Mouse (Mus musculus) embryonic stem cell, embryonic (primary cell): ENCODE data around the gene Parl.

Experiments used
- CTCF ChIA-PET, 4 experiments: fragments of 300-600 bp in 2 of 4; fragments of 350-600 bp in 2 of 4; sonication (Branson Sonifier 250); formaldehyde crosslinking; loops; one replicate each; lab custom pipeline; 2022; ENCODE audit warnings: inconsistent platforms in 2 of 4; lab: Charles Lee
- POLR2A ChIA-PET, 4 experiments: fragments of 300-600 bp in 2 of 4; fragments of 350-600 bp in 2 of 4; sonication (Branson Sonifier 250); formaldehyde crosslinking; loops; one replicate each; lab custom pipeline; 2022; ENCODE audit warnings: antibody characterized with exemption in 4 of 4, inconsistent platforms in 1 of 4; lab: Charles Lee

The Parl gene

GRCm38 (mm10) chr16:20301770-20302649 lies at the start of gene Parl:
Parl (minus strand) TSS chr16:20302387.
- ChIA-PET POLR2A (interaction anchor here in 3 of 4 experiments (0.6 to 1.9 kb wide), 39 partner anchors 9 to 1359 kb away, joined by 3 to 9 read pairs (median 4); partner anchors contain the start of genes Eif2b5 (in 2 of the 3), Cyp2ab1 (in 1 of the 3) and Map6d1 (in 1 of the 3)), CTCF (interaction anchor here in 3 of 4 experiments (0.5 to 1.8 kb wide), 18 partner anchors 9 to 579 kb away, joined by 3 to 7 read pairs (median 4); partner anchors contain the start of gene Yeats2 (in 1 of the 3))

GRCm38 (mm10) chr16:20345464-20345863 lies 43.3 kb upstream of the Parl start:
- ChIA-PET POLR2A (interaction anchor here in 2 of 4 experiments (0.7 to 1.4 kb wide), 9 partner anchors 11 to 156 kb away, joined by 3 to 6 read pairs (median 3); no protein-coding TSS in a partner anchor), CTCF (interaction anchor here in 1 of 4 experiments (0.8 kb wide), 1 partner anchor 48 kb away, joined by 3 read pairs; no protein-coding TSS in a partner anchor)

- POLR2A ChIA-PET: interaction anchor here in 2 of 4 experiments (0.6 to 1.7 kb wide), 7 partner anchors 10 to 159 kb away, joined by 3 to 4 read pairs (median 4); partner anchors contain the start of gene Eif2b5 (in 1 of the 2)
- CTCF ChIA-PET: interaction anchor here in 1 of 4 experiments (0.6 kb wide), 1 partner anchor 15 kb away, joined by 3 read pairs; no protein-coding TSS in a partner anchor
Observed at GRCm38 (mm10) chr16:20338616-20339015, 36.4 kb upstream of the Parl start.

GRCm38 (mm10) chr16:20334918-20335317 lies 32.7 kb upstream of the Parl start:
- ChIA-PET POLR2A (interaction anchor here in 3 of 4 experiments (0.6 to 1.5 kb wide), 3 partner anchors 26 to 163 kb away, joined by 3 to 4 read pairs (median 4); no protein-coding TSS in a partner anchor), CTCF (no interaction called here)

- ChIA-PET POLR2A (interaction anchor here in 2 of 4 experiments (1.1 to 1.7 kb wide), 4 partner anchors 11 to 81 kb away, joined by 3 to 4 read pairs (median 4); no protein-coding TSS in a partner anchor), CTCF (no interaction called here)
Observed at GRCm38 (mm10) chr16:20328306-20328705, 26.1 kb upstream of the Parl start.

- CTCF ChIA-PET: no interaction called here
- POLR2A ChIA-PET: interaction anchor here in 3 of 4 experiments (0.7 to 1.9 kb wide), 6 partner anchors 8 to 37 kb away, joined by 3 to 4 read pairs (median 3); partner anchors contain the start of gene Parl (in 1 of the 3)
Observed at GRCm38 (mm10) chr16:20325286-20325685, 23.1 kb upstream of the Parl start, which contains the start of gene Cyp2ab1. Cyp2ab1 (minus strand) TSS chr16:20325404.

GRCm38 (mm10) chr16:20323907-20324306 lies 21.7 kb upstream of the Parl start:
- ChIA-PET POLR2A (interaction anchor here in 3 of 4 experiments (0.6 to 2.2 kb wide), 12 partner anchors 8 to 233 kb away, joined by 3 to 5 read pairs (median 3); partner anchors contain the start of gene Parl (in 1 of the 3)), CTCF (interaction anchor here in 2 of 4 experiments (0.6 to 1.5 kb wide), 3 partner anchors 14 to 115 kb away, joined by 3 to 6 read pairs (median 5); no protein-coding TSS in a partner anchor)

- CTCF ChIA-PET: interaction anchor here in 2 of 4 experiments (0.6 to 1.5 kb wide), 3 partner anchors 55 to 158 kb away, joined by 3 to 5 read pairs (median 4); no protein-coding TSS in a partner anchor
- POLR2A ChIA-PET: interaction anchor here in 3 of 4 experiments (0.5 to 2.2 kb wide), 11 partner anchors 10 to 157 kb away, joined by 3 to 5 read pairs (median 4); partner anchors contain the start of gene Parl (in 1 of the 3)
Observed at GRCm38 (mm10) chr16:20322274-20322673, 20.1 kb upstream of the Parl start.

- POLR2A ChIA-PET: interaction anchor here in 2 of 4 experiments (0.6 to 1.5 kb wide), 16 partner anchors 12 to 356 kb away, joined by 3 to 8 read pairs (median 3); partner anchors contain the start of genes Abcc5 (in 1 of the 2) and Dvl3 (in 1 of the 2)
- CTCF ChIA-PET: interaction anchor here in 2 of 4 experiments (0.7 to 1.1 kb wide), 3 partner anchors 15 to 460 kb away, joined by 3 to 5 read pairs (median 3); no protein-coding TSS in a partner anchor
Observed at GRCm38 (mm10) chr16:20316770-20317169, 14.6 kb upstream of the Parl start.

GRCm38 (mm10) chr16:20315266-20315665 lies 13.1 kb upstream of the Parl start:
- CTCF ChIA-PET: no interaction called here
- POLR2A ChIA-PET: interaction anchor here in 3 of 4 experiments (0.8 to 1.6 kb wide), 5 partner anchors 10 to 388 kb away, joined by 3 to 5 read pairs (median 4); partner anchors contain the start of gene Parl (in 1 of the 3)

- ChIA-PET POLR2A (interaction anchor here in 2 of 4 experiments (0.6 to 2.2 kb wide), 8 partner anchors 8 to 1626 kb away, joined by 3 to 8 read pairs (median 3); partner anchors contain the start of genes Abcc5 (in 1 of the 2) and Eif2b5 (in 1 of the 2)), CTCF (interaction anchor here in 1 of 4 experiments (1.3 kb wide), 2 partner anchors 9 to 10 kb away, joined by 3 read pairs; partner anchors contain the start of gene Parl)
Observed at GRCm38 (mm10) chr16:20312272-20312671, 10.1 kb upstream of the Parl start.

GRCm38 (mm10) chr16:20300076-20300475 lies 2.1 kb downstream of the Parl start:
- ChIA-PET POLR2A (interaction anchor here in 1 of 4 experiments (0.6 to 1.1 kb wide), 2 partner anchors 8 to 60 kb away, joined by 3 read pairs; no protein-coding TSS in a partner anchor), CTCF (no interaction called here)

GRCm38 (mm10) chr16:20280238-20280637 lies 21.9 kb downstream of the Parl start:
- CTCF ChIA-PET: interaction anchor here in 1 of 4 experiments (0.7 kb wide), 1 partner anchor 67 kb away, joined by 3 read pairs; no protein-coding TSS in a partner anchor
- POLR2A ChIA-PET: interaction anchor here in 3 of 4 experiments (0.7 to 1.6 kb wide), 8 partner anchors 10 to 218 kb away, joined by 3 to 6 read pairs (median 4); no protein-coding TSS in a partner anchor

GRCm38 (mm10) chr16:20279395-20279794 lies 22.8 kb downstream of the Parl start:
- ChIA-PET POLR2A (interaction anchor here in 1 of 4 experiments (1.6 kb wide), 1 partner anchor 22 kb away, joined by 6 read pairs; no protein-coding TSS in a partner anchor), CTCF (interaction anchor here in 1 of 4 experiments (0.7 kb wide), 1 partner anchor 66 kb away, joined by 3 read pairs; no protein-coding TSS in a partner anchor)

- ChIA-PET POLR2A (interaction anchor here in 2 of 4 experiments (0.5 to 1.5 kb wide), 5 partner anchors 9 to 225 kb away, joined by 3 to 4 read pairs (median 3); no protein-coding TSS in a partner anchor), CTCF (no interaction called here)
Observed at GRCm38 (mm10) chr16:20272994-20273393, 29.2 kb downstream of the Parl start.

GRCm38 (mm10) chr16:20271339-20271738 lies 30.8 kb downstream of the Parl start:
- CTCF ChIA-PET: no interaction called here
- POLR2A ChIA-PET: interaction anchor here in 1 of 4 experiments (1.0 kb wide), 1 partner anchor 14 kb away, joined by 3 read pairs; no protein-coding TSS in a partner anchor

GRCm38 (mm10) chr16:20265089-20265488 lies 37.1 kb downstream of the Parl start:
- POLR2A ChIA-PET: interaction anchor here in 1 of 4 experiments (0.6 to 0.7 kb wide), 2 partner anchors 17 to 160 kb away, joined by 3 read pairs; no protein-coding TSS in a partner anchor
- CTCF ChIA-PET: no interaction called here
